Mouse (Mus musculus): Measurements from ENCODE around the gene Trak1.

DNA sequence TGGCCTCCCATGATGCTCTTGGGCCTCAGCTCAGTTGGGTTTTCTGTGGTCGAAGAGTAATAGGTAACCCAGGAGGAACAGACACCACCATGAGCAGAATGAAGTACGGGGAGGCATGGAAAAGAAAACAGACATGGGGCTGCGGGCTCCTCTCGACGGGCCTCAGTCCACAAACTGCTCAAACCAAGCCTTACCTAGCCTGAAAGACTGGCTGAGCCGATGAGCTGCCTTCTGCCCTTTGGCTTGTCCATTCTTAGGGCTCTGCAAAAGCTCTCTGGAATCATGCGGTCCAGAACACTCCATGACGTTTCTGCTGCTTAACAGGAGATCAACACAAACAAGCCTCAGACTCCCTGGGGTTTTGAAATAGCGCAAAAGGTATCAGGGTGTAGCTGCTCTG is 40.2 kb upstream of the Trak1 start:
- TF ChIP-seq CTCF (conservative IDR thresholded peaks at IDR 0.05; ENCODE audit: low read length) (no peak), NANOG (IDR thresholded peaks at IDR 0.05; ENCODE audit: borderline replicate concordance, low read length) (no peak), POU5F1 (IDR thresholded peaks at IDR 0.05; ENCODE audit: borderline replicate concordance, low read length) (no peak)

Measured in E14TG2a.4 (cell line).